Mouse (Mus musculus) CH12.LX (cell line): ENCODE results near the gene Dnm1. TPM values are rescaled to one million over a fixed set of nuclear protein-coding genes. Genes with fewer than 3 reads are reported as not detected.

ENCODE experiments used
- DNase-seq: peaks from one replicate; pipeline ENCODE4 v3.0.0-alpha.2; 2013; ENCODE audit errors: extremely low read depth
- H3K27ac ChIP-seq: 2 replicates; pipeline ENCODE4 v1.5.1; 2012; ENCODE audit warnings: low read depth, mild to moderate bottlenecking, control low read depth, moderate library complexity; ENCODE audit not compliant: insufficient read depth
- H3K27me3 ChIP-seq: replicated peaks from 2 replicates; pipeline ENCODE3; 2012; ENCODE audit warnings: inconsistent platforms
- H3K36me3 ChIP-seq, 2 experiments: replicated peaks in 1 of 2; 2 replicates each; pipeline versions ENCODE3 to v1.6.1; 2012; ENCODE audit warnings: inconsistent platforms in 1 of 2, low read length in 1 of 2, mild to moderate bottlenecking in 1 of 2, mixed read lengths in 1 of 2, moderate library complexity in 1 of 2; ENCODE audit not compliant: control insufficient read depth in 1 of 2, insufficient read depth in 1 of 2
- H3K4me1 ChIP-seq, 2 experiments: 2 replicates each; pipeline ENCODE4 v1.6.1; 2012; ENCODE audit warnings: inconsistent platforms in 1 of 2, moderate library complexity in 1 of 2; ENCODE audit not compliant: insufficient read depth in 2 of 2, control insufficient read depth in 1 of 2
- H3K4me2 ChIP-seq: 2 replicates; pipeline ENCODE4 v1.6.1; 2012; ENCODE audit warnings: low read depth, mild to moderate bottlenecking, control low read depth; ENCODE audit not compliant: poor library complexity, insufficient read depth, severe bottlenecking
- H3K4me3 ChIP-seq, 3 experiments: fragments of 150-350 bp in 1 of 3; sonication (generic) in 1 of 3; replicated peaks in 1 of 3; 2 replicates each; pipeline versions ENCODE3 to v1.5.1; 2011 to 2012; ENCODE audit warnings: low read depth in 2 of 3, low read length in 2 of 3, mild to moderate bottlenecking in 2 of 3, moderate library complexity in 2 of 3, control low read depth in 1 of 3, improper control_type of control experiment in 1 of 3, inconsistent platforms in 1 of 3, mixed read lengths in 1 of 3; ENCODE audit not compliant: poor library complexity in 1 of 3
- H3K79me2 ChIP-seq: replicated peaks from 2 replicates; pipeline ENCODE4 v1.6.1; 2012; ENCODE audit warnings: mild to moderate bottlenecking, moderate library complexity; ENCODE audit not compliant: control insufficient read depth, poor library complexity, insufficient read depth, severe bottlenecking; ENCODE audit errors: extremely low read depth
- H3K9ac ChIP-seq: 2 replicates; pipeline ENCODE4 v1.6.1; 2012; ENCODE audit warnings: low read depth, mild to moderate bottlenecking, control low read depth, moderate library complexity; ENCODE audit not compliant: insufficient read depth
- H3K9me3 ChIP-seq: replicated peaks from 2 replicates; pipeline ENCODE3; 2012; ENCODE audit warnings: low read length, inconsistent platforms, mixed read lengths
- BHLHE40 ChIP-seq: IDR thresholded peaks from 2 replicates; pipeline ENCODE4 v1.6.1; 2011; ENCODE audit warnings: mild to moderate bottlenecking, low read depth, low read length, improper control_type of control experiment
- CHD1 ChIP-seq: IDR thresholded peaks from 2 replicates; pipeline ENCODE4 v1.6.1; 2012; ENCODE audit warnings: low read depth, low read length, improper control_type of control experiment, inconsistent platforms
- CHD2 ChIP-seq: IDR thresholded peaks from 2 replicates; pipeline ENCODE4 v1.6.1; 2011; ENCODE audit warnings: low read length, improper control_type of control experiment
- E2F4 ChIP-seq: IDR thresholded peaks from 2 replicates; pipeline ENCODE4 v1.6.1; 2011; ENCODE audit warnings: low read depth, low read length, improper control_type of control experiment; ENCODE audit not compliant: insufficient replicate concordance
- EP300 ChIP-seq: IDR thresholded peaks from 2 replicates; pipeline ENCODE4 v1.6.1; 2011; ENCODE audit warnings: low read length, improper control_type of control experiment
- GABPA ChIP-seq: IDR thresholded peaks from 2 replicates; pipeline ENCODE4 v1.6.1; 2012; ENCODE audit warnings: low read depth, low read length, improper control_type of control experiment, inconsistent platforms; ENCODE audit not compliant: insufficient replicate concordance
- HCFC1 ChIP-seq: IDR thresholded peaks from 2 replicates; pipeline ENCODE4 v1.6.1; 2012; ENCODE audit warnings: low read depth, mild to moderate bottlenecking, inconsistent platforms, low read length, improper control_type of control experiment
- KAT2A ChIP-seq: IDR thresholded peaks from 2 replicates; pipeline ENCODE4 v1.6.1; 2012; ENCODE audit warnings: low read length, improper control_type of control experiment, inconsistent platforms; ENCODE audit not compliant: insufficient replicate concordance
- MAFK ChIP-seq: IDR thresholded peaks from 2 replicates; pipeline ENCODE4 v1.6.1; 2011; ENCODE audit warnings: low read length, improper control_type of control experiment; ENCODE audit not compliant: insufficient replicate concordance
- MAZ ChIP-seq: IDR thresholded peaks from 2 replicates; pipeline ENCODE4 v1.6.1; 2012; ENCODE audit warnings: low read depth, mild to moderate bottlenecking, inconsistent platforms, low read length, improper control_type of control experiment, moderate library complexity
- MEF2A ChIP-seq: IDR thresholded peaks from 2 replicates; pipeline ENCODE4 v1.6.1; 2014; ENCODE audit warnings: low read depth, mild to moderate bottlenecking, inconsistent platforms, low read length, improper control_type of control experiment, borderline replicate concordance
- MXI1 ChIP-seq: IDR thresholded peaks from 2 replicates; pipeline ENCODE4 v1.6.1; 2011; ENCODE audit warnings: mild to moderate bottlenecking, low read depth, low read length, improper control_type of control experiment
- MYC ChIP-seq: IDR thresholded peaks from 2 replicates; pipeline ENCODE4 v1.6.1; 2011; ENCODE audit warnings: low read depth, mild to moderate bottlenecking, improper control_type of control experiment, low read length
- PAX5 ChIP-seq: IDR thresholded peaks from 2 replicates; pipeline ENCODE4 v1.6.1; 2012; ENCODE audit warnings: low read length, inconsistent platforms, mixed read lengths
- POLR2AphosphoS2 ChIP-seq: IDR thresholded peaks from 2 replicates; pipeline ENCODE4 v1.6.1; 2011; ENCODE audit warnings: low read depth, low read length, improper control_type of control experiment
- RAD21 ChIP-seq: IDR thresholded peaks from 2 replicates; pipeline ENCODE4 v1.6.1; 2011; ENCODE audit warnings: low read depth, mild to moderate bottlenecking, low read length, improper control_type of control experiment, moderate library complexity
- RCOR1 ChIP-seq: conservative IDR thresholded peaks from 2 replicates; pipeline ENCODE4 v1.6.1; 2012; ENCODE audit warnings: low read depth, mild to moderate bottlenecking, inconsistent platforms, low read length, improper control_type of control experiment
- UBTF ChIP-seq: IDR thresholded peaks from 2 replicates; pipeline ENCODE4 v1.6.1; 2012; ENCODE audit warnings: low read depth, mild to moderate bottlenecking, inconsistent platforms, low read length, improper control_type of control experiment, moderate library complexity
- USF1 ChIP-seq: IDR thresholded peaks from 2 replicates; pipeline ENCODE4 v1.6.1; 2014; ENCODE audit warnings: low read depth, mild to moderate bottlenecking, inconsistent platforms, low read length, improper control_type of control experiment
- USF2 ChIP-seq: conservative IDR thresholded peaks from 2 replicates; pipeline ENCODE4 v1.6.1; 2011; ENCODE audit warnings: low read depth, low read length, improper control_type of control experiment
- ZC3H11A ChIP-seq: IDR thresholded peaks from 2 replicates; pipeline ENCODE4 v1.6.1; 2012; ENCODE audit warnings: low read depth, mild to moderate bottlenecking, inconsistent platforms, low read length, improper control_type of control experiment
- ZKSCAN1 ChIP-seq: IDR thresholded peaks from 2 replicates; pipeline ENCODE4 v1.6.1; 2012; ENCODE audit warnings: low read depth, inconsistent platforms, low read length, improper control_type of control experiment, borderline replicate concordance
- ZMIZ1 ChIP-seq: IDR thresholded peaks from 2 replicates; pipeline ENCODE4 v1.6.1; 2012; ENCODE audit warnings: low read depth, mild to moderate bottlenecking, inconsistent platforms, low read length, improper control_type of control experiment
- dilution Hi-C: fragments of 300-500 bp; cut with MboI; formaldehyde crosslinking; loops from 2 replicates; pipeline ENCODE4 v1.14.3; 2020; ENCODE audit warnings: low sequenced_read_pairs; ENCODE audit not compliant: extremely low pct_unique_long_range_greater_than_20kb, extremely low pct_ligation_motif_present
- in situ Hi-C: fragments of 300-500 bp; cut with MboI; formaldehyde crosslinking; loops from 3 replicates; pipeline ENCODE4 v1.14.3; 2019; ENCODE audit warnings: low sequenced_read_pairs, low pct_ligation_motif_present, low pct_unique_long_range_greater_than_20kb, mixed read lengths
- polyA plus RNA-seq: library from polyadenylated mRNA; unstranded; fragments of >175 nt; gene quantifications from 2 replicates; pipeline ENCODE4 v1.2.1, GENCODE M21; 2012; ENCODE audit warnings: low read depth; ENCODE audit not compliant: insufficient read length
- total RNA-seq, 2 experiments: library from RNA; depleted of rRNA; stranded (reverse); fragments of 300-350 nt in 1 of 2; fragments of >200 nt in 1 of 2; gene quantifications; 2 replicates each; pipeline ENCODE4 v1.2.3; 2012 to 2014

The Dnm1 gene
- total and polyA plus RNA-seq, 3 experiments, result 0.25 TPM; not detected in 2

- H3K4me2 ChIP-seq, result no peak overlapping the region
- no peak for TF ChIP-seq ZKSCAN1
- TF ChIP-seq CHD2, result no peak
- TF ChIP-seq RCOR1, result no peak
- no peak for TF ChIP-seq KAT2A
- TF ChIP-seq MEF2A, result no peak
- TF ChIP-seq ZMIZ1, result no peak
- TF ChIP-seq BHLHE40, result no peak
- TF ChIP-seq PAX5, result no peak
- TF ChIP-seq E2F4, result no peak
- no peak for TF ChIP-seq RAD21
- TF ChIP-seq CHD1, result no peak
- peaks cover 97% of the 10 kb centered on the region for H3K27me3 ChIP-seq
- in situ Hi-C loops, result no loop called here
- no peak overlapping the region for H3K9ac ChIP-seq
- H3K9me3 ChIP-seq, result no peaks in the 10 kb centered on the region
- no peak overlapping the region for H3K27ac ChIP-seq
- no peak overlapping the region for H3K4me3 ChIP-seq
- H3K36me3 ChIP-seq, result no peaks in the 10 kb centered on the region
- H3K79me2 ChIP-seq, result no peaks in the 10 kb centered on the region
- no peaks in the 10 kb centered on the region for H3K4me1 ChIP-seq
- dilution Hi-C loops, result no loop called here
- no peak for DNase-seq
These were observed 21.0 kb downstream of the Dnm1 start for GRCm38 (mm10) chr2:32332159-32332558.

- H3K27me3 ChIP-seq, result peaks cover 95% of the 10 kb centered on the region
- H3K4me2 ChIP-seq, result no peak overlapping the region
- dilution Hi-C loops, result no loop called here
- DNase-seq, result no peak
- no peak overlapping the region for H3K9ac ChIP-seq
- no peaks in the 10 kb centered on the region for H3K9me3 ChIP-seq
- no peak for TF ChIP-seq MYC
- TF ChIP-seq USF1, result no peak
- TF ChIP-seq RAD21, result no peak
- no peaks in the 10 kb centered on the region for H3K79me2 ChIP-seq
- H3K4me3 ChIP-seq, result no peak overlapping the region
- no peak overlapping the region for H3K27ac ChIP-seq
- in situ Hi-C loops, result no loop called here
- H3K4me1 ChIP-seq, result no peaks in the 10 kb centered on the region
- H3K36me3 ChIP-seq, result no peaks in the 10 kb centered on the region
These were observed 23.6 kb downstream of the Dnm1 start for GRCm38 (mm10) chr2:32329531-32329930.

GRCm38 (mm10) chr2:32328911-32329460, 24.2 kb downstream of the Dnm1 start:
- no peaks in the 10 kb centered on the region for H3K4me1 ChIP-seq
- TF ChIP-seq MAFK (no peak), MAZ (no peak), POLR2AphosphoS2 (no peak), HCFC1 (no peak), ZKSCAN1 (no peak), USF2 (no peak), USF1 (no peak), E2F4 (no peak), GABPA (no peak), UBTF (no peak), MXI1 (no peak), EP300 (no peak), PAX5 (no peak), ZC3H11A (no peak)
- TF ChIP-seq, all 38 proteins: peak for 0
- Histone ChIP-seq H3K9me3 (peaks cover 3% of the 10 kb centered on the region), H3K9ac (no peak overlapping the region), H3K4me2 (no peak overlapping the region), H3K4me3 (no peak overlapping the region), H3K27me3 (peaks cover 93% of the 10 kb centered on the region), H3K36me3 (no peaks in the 10 kb centered on the region), H3K27ac (no peak overlapping the region), H3K79me2 (no peaks in the 10 kb centered on the region)
- no peak for DNase-seq
- in situ Hi-C loops (no loop called here), dilution Hi-C loops (no loop called here)
